Mouse (Mus musculus) c-Kit-positive CD71-negative TER-119-negative erythroid progenitor cells, embryonic 14.5 days (primary cell): ENCODE measurements around the gene Mfsd6.

ENCODE experiments used
- DNase-seq: peaks from one replicate; pipeline ENCODE4 v3.0.0-alpha.2; 2013; ENCODE audit warnings: low read depth

Gene Mfsd6

DNA sequence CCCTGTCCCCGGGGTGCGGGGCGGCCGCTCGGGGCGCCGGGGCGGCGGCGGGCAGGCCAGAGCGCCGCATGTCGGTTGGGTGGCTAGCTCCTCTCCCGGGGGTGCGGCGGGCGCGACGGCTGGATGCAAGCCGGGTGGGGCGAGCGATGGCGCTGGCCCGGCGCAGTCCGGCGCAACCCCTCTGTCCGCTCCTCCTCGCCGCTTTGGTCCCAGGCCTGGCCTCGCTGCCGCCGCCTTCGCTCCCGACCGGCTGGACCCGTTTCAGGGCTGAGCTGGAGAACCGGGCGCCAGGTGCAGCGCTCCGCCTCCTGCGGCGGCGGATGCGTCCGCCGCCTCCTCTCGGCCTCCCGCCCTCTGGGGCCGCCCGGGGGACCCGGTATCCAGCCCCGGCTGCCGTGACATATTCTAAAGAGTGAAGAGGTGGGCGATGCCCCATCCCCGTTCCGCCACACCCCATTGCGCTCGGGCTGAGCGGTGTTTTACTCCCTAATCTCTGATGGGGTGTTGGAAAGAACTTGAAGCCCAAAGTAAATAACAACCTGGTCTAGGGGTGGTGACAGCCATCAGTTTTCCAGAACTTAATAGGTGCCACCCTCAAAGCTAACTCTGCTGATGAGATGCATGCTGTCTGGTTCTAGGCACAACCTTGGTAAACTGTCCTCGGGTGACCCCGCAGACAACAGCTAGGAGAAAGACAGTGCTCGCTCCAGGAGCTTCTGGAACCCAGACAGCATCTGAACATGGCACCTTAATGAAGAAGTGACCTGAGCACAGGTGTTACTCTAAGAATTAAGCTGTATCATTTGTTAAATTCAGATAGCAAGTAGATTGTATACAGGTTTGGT, at the start of gene Mfsd6:
TSS of gene Mfsd6 (minus strand) at position 407 of the 845 bp plus-strand sequence.
- no peak for DNase-seq

DNA sequence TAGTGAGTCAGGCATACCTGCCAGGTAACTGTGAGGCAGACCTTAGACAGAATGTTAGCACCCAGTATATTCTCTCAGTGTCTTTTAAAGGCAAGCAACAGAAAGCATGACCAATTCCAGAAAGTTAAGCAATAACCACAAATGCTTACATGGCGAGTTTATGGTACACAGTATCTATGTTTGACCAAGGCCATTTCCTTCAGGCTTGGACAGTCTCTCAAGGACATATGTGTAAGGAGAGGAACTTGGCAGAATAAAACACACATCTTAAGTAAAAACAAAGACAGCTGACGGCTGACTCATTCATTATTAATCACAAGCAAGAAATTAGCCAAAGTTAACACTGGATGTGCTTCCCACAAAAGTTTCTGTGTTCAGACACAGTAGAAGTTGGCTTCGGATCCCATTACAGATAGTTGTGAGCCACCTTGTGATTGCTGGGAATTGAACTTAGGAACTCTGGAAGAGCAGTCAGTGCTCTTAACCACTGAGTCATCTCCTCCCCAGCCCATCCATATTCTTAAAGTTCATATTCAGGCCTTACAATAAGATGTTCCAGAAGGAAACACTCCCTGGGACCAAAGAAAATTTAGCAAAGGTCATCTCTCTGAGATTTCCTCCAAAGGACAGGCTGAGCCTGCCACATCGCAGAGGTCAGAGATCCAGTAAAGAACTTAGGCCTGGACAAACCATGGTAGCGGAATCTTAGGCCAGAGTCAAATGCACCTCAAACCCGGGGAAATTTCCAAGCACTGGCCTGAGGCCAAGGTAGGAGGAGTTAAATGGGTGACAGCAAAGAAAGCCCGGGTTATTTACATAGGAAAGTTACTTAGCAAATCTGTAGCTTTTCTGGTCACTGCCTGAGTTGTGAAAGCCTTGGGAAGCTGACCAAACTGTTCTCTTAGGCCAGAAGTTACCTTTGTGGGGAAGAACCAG, 38.2 kb upstream of the Mfsd6 start:
- no peak for DNase-seq

DNA sequence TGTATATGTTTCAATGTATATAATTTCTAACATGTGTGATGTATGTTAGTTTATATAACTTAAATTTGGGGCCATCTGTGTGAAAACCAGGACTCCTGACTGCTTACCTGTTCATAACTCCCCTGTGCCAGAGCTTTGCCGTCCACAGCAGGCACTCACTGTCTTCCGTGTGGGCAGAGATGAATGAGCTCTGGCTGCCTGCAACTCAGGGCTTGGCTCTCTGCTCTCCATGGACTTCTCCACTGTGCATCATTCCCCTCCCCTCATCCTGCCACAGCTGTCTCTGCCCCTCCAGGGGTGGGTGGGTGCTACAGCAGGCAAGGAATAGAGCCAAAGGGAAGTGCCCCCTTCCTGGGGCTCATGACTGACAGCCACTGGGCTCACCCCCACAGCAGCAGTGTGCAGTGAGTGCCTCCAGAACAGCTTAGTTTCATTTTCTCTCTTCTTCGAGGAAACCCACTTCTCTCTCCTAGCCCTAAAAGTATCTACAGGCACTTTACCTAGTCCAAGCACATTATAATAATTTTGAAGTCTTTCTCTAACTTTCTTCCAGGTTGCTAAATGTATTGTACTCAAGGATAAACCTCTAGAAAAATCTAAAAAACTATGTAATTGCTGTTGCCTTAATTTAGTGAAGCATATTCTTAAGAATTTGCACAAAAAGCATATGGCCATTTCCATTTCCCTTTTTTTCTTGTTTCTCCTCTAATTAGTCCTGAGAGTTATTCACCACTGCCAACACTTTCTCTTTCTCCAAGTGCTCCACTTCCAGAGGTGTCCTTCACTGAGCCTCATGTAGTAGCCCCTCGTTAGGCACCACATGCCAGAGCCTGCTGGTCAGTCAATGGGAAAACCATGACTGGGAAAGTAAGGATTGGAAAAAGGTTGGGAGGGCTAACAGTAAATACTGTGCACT, 36.9 kb upstream of the Mfsd6 start:
- DNase-seq: no peak

DNA sequence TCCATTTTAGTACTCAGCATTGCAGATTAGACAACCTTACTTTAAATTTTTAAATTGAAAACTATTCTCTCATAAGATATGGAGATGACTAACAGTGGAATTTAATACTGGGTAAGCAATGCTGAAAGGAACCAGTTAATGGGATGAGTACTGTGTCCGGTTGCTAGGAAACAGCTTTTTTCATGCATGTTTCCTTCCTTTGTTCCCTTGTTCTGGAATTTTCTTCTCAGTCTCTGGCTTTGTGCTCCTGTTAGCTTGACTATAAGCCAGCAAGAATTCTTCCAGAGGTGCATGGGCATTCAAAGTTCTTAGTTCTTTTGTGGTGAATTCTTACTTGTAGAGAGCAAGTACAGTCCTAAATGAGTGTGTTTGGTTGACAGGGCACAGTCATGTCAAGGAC, 30.9 kb upstream of the Mfsd6 start:
- no peak for DNase-seq

DNA sequence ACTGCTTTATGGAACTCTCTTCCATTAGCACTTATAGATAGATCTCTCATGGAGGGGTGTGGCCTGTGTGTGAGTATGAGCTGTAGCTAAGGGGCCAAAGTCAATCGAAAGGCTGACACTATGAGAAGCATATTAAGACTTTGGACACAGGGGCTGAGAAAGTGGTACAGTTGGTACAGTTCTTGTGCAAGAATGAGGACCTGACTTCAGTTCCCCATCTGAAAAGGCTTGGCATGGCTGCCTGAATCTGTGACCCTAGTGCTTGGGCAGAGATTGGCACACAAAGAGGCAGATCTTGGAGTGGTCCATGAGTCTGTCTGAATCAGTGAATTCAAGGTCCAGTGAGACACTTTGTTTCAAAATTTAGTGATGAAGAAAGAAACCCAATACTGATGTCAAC, 27.1 kb upstream of the Mfsd6 start:
- no peak for DNase-seq

DNA sequence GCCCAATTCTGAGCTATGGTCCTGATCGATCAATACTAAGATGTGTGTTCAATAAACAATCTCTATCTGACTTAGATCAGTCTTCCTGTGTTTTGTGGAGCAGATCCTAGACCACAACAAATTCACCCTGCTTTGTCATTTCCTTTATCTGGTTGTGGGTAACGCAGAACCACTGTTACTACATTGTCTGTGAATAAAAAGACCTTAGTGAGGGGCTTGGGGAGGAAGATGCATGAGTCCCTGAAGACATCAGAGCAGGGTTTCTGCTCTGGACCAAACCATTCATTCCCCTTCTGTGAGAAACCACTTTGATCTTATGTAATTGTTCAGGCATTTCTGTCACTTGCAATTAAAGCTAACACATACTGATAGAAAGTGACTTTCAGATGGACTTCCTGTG, 26.6 kb upstream of the Mfsd6 start:
- DNase-seq: no peak

DNA sequence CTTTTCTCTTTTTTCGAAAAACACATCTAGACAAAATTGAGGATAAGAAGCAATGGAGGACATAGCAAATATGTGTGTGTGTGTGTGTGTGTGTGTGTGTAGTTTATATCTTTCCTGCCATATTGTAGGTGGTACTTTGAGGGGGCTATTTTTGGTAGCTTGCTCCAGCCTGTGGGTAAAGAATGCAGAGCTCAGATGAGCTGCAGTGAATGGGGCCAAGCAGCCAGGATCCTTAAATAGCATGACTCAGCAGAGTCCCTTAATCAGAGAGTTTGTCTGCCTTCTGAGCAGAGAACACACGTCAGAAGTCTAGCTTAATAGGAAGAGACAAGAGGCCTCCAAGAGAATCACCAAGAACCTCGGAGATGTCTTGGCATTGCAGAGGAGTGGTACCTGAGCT, 25.4 kb upstream of the Mfsd6 start:
- DNase-seq: no peak

DNA sequence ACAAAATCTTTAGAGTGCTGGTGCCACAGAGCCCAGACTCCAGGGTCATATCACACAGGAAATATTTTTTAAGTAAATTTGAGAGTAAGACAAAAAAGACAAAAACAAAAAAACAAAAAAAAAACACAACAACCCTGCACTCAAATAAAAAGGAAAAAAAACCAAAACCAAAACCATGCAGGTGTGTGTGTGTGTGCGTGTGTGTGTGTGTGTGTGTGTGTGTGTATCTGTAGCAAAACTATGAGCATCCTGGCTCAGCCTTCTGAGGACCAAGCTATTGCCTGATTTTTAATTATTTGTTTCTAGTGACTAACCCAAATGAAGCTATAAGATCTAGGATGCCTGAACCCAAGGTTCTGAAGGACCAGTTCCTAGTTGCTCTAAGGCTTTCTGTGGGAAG, 24.4 kb upstream of the Mfsd6 start:
- DNase-seq: no peak

DNA sequence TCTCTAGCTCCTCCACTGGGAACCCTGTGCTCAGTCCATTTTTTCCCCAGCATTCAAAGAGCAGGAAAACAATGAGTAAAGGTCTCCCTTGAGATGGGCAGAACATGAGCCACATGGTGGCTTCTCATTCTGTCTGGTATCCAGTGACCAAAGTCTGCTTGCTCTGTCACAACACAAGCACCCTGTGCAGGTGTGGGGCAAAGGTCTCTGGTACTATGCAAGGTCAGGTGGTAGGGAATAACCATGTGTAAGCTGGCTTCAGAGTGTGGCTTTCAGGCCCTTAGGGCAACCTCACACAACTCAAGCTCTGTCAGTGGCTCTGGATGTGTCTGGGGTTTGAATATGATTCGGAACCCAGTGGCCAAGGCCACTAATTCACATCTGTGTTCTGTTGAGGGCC, 22.7 kb upstream of the Mfsd6 start:
- DNase-seq: no peak

DNA sequence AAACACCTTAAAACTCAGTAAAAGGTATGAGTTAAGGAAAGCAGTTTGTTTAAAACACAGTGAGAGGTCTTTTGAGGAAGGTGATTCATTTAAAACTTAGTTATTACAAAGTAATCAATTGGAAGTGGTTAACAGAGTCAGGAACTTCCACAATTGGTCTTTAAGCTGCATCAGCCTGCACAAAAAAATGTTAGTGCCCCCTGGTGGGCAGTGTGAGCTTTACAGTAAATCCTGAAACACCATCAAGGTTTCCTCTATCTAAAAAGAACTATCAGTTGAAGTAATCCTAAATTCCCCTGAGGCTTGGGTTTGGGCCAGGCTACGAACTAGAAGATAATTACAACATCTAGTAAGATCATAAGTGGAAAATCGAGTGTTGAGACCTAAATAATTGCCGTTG, 21.0 kb upstream of the Mfsd6 start:
- peak; percentile 66 for DNase-seq

DNA sequence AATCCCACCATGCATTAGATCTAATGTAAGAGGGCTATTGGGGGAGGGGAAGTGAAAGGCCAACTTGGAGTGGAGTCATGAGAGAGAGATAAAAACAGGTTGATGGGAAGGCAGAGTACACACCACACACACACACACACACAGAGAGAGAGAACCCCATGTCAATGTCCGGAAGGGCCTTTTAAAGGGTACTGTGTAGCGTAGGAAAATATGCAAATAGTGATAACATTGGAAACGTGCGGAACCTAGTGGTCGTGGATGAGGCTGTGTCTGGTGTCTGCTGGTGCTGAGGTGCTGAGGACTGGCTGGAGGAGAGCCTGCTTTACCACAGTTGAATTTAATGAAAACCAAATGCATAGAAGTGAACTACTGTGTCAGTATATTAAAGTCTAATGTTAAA, 15.3 kb upstream of the Mfsd6 start:
- no peak for DNase-seq

DNA sequence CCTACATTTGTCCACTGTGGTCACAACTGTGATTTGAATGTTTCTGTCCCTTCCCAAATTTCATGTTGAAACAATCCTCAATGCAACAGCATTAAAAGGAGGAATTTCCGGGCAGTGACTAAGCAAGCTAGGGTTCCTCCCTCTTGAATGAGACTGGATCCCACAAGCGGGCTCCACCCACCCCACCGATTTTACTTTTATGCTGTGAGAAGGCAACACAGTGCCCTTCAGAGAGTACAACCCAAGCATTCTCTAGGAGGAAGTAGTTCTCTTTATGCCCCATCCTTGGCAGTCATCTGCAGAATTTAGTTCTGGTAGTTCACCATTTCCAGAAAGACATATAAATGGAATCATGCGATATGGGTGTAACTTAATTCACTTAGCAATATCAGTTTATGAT, 6.9 kb upstream of the Mfsd6 start:
- no peak for DNase-seq

DNA sequence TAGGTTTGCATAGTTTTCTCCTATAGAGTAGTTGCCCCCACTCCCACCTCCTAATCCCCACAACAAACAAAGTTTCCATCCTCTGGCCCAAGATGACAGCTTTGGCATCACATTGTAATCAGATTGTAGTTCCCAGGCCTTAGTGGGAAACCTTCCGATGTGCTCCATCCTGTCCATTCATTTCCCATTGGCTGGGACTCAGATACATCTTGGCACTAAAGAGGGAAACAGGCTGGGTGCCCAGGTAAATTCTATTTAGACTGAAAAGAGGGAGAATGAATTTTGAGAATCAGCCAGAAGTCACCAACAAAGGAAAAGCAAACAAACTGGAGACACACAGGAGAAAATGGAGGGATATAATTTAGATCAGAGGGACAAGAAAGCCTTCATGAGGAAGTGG, 3.0 kb upstream of the Mfsd6 start:
- no peak for DNase-seq

DNA sequence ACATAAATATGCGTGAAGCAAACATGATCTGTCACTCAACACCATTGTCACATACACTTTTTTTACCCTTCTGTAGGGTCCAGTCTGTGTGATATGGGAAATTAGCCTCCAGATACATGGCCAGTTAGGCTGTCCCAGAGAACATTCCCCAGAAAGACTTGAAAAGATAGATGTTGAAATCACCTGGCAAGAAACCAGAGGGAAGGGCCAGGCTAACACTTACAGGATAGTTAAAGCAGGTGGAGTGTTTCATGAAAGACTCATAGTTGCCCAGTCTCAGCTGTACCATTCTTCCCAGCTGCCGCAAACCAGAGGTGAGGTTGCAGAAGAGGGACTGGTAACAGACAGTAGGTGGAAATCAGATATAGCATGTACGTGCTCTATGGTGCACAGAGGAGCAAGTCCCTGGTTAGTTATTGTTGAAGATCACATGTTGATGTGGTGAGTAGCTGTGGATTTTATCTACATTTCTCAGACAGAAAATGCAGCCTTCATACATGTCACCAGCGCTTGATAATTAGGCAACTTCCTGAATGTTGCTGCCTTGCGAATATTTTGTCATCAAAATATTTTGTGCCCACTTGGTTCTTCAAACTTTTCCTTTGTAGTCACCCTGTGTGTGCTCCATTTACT, 1.7 kb upstream of the Mfsd6 start:
- no peak for DNase-seq

DNA sequence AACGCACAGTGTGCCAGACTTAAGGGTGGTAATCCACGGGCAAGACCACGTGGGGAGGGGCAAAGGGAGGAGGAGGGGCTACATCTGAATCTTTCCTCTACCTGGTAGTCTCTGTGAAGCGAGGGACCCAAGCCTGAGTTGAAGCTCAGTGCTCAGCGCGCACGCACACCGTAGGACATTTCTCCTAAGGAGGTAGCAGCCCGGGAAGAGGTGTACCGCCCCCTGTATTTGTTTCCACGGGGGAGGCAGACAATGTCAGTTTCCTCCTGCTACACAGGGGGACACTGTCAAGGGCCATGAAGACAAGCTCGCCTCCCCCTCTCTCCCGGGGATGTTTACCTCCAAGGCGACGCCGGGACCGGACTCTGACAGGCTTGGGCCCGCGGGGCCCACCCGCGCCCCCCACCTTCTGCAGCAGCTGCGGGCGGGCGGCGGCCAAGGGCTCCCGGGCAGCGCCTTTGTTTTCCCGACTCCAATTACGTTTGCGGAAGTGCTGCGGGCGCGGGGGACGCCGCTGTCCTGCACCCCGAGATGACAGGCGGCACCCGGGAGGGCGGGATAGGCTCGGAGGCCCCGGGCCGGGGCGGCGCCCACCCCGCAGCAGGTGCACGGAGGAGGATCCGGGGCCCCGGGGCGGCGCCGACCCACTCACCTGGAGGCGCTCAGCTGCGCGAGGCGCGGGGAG, 749 bp downstream of the Mfsd6 start:
- no peak for DNase-seq

DNA sequence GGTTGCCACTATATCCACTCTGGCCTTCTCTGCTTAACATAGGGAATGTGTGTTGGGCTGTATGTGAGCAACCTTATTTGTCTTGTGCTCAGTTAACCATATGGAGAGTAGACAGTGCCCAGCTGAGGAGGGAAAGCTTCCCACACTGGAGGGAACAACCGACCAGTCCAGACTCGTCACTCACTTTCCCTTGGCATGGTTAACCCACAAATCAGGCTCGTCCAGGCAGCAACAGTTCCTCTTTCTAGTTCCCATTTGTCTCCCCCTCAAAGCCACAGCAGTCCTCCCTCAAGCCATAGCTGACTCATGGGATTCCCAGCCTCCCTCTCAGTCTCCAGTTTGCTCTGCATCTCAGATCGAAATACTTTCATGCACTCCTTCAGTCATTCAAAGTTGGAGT, 4.7 kb downstream of the Mfsd6 start:
- no peak for DNase-seq

DNA sequence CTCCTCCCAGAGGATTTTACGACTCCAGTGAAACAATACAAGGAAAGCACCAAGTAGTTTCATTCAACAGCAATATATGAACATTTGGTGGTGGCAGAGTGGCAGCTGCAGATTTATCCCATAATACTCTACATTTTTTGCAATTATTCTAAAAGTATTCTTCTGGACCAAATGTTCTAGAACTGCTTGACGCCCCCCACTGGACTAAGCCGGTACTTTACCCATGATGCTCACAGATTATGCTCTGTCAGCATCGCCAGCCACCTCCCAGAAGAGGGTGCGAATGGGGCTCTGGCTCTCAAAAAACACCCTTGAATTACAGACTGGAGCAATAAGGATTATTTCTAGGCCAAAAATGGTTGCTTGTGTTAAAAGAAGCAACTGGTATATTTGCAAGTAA, 8.2 kb downstream of the Mfsd6 start:
- no peak for DNase-seq

DNA sequence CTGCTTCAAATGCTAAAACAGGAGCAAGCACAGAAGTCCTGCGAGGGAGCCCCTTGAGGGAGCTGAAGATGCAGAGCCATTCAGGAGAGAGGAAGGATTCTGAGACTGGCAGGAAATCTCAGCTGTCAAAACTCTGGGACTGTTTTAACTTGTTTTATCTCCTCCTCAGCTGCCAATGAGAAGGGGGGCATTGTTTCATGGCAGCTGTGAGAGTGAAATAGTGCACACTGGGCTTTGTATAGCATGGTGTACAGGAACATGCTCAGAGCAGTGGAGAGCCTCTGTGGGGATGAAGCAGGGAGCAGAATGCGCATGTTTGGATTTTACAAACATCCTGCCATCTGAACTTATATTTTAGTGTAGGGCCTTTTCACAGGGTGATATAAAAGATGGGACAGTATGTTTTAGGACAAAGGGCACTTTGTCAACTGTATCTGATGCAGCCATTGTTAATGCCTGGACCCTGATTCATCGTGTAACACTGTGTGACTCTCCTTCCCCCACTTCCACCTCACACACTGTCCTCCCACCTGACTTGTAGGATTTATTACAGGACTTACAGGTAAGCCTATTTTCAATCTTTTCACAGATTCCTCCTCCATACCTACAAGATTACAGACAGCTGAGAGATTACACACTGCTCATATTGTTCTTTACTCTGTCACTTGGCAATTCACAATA, 9.1 kb downstream of the Mfsd6 start:
- no peak for DNase-seq

DNA sequence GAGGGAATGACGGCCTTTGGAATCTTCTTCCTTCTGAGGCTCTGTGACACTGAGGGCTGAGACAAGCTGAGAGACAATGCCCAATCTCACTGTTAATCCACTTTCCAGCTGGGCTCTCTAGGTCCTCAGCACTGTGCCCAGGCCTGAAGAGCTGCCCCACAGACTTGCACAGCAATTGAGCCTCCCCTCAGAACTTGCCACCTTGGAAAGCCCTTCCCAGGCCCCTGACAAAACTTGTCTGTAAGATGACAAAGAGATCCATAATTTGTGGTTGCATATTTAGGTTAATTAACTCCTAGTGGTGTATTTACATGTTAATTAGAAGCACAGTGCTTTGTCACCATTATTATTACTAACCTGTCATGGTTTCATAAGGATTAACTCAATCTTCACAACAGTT, 12.8 kb downstream of the Mfsd6 start:
- DNase-seq: no peak

DNA sequence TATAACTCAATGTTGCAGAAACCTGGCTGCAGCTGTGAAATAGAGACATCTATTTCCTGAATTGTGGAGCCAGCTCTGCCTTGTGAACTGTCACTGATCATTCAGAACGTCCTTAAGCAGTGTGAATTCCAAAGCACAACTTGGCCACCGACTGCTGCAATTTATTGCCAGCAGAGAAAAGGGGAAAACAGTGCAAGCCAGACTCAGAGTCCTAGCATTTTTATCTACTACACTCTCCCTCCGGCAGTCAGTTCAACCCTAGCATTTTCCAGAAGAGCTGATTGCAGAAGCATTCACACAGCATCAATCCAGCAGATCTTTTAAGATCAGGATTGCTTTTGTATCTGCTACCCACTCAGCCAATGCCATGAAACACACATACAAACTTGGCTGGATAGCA, 13.2 kb downstream of the Mfsd6 start:
- DNase-seq: no peak

DNA sequence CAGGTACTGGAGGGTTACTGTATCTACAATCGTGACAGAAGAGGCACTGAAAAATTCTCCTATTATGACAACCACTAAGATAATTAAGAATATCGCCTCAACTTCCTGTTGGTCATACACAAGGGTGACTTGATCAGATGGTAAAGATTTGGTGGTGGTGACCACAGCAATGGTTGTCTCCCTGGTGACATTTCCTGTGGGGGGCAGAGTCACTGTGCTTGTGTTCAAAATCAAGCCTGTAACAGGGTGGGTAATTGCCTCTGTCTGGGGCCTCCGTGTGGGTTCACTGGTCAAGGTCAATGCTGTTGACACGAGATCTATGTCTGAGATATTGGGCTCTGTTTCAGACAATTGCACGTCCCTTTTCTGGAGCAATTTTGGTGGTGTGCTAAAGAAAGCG, 18.5 kb downstream of the Mfsd6 start:
- no peak for DNase-seq
